Mouse (Mus musculus): ENCODE results near the gene Iqgap1. TPM values are rescaled to one million over a fixed set of nuclear protein-coding genes. Genes with fewer than 3 reads are reported as not detected.

The Iqgap1 gene
- polyA plus RNA-seq, 1 experiment from 2014 or later, result 15.9 TPM

- WGBS (ENCODE audit: insufficient replicate concordance), result 56% methylated on average over 2 of the region's 2 CpGs
- Histone ChIP-seq H3K4me2 (ENCODE audit: low read depth, low read length) (no peak overlapping the region), H3K36me3 (ENCODE audit: control insufficient read depth, insufficient read depth) (no peaks in the 10 kb centered on the region)
These were observed 36.7 kb upstream of the Iqgap1 start for GRCm38 (mm10) chr7:80862475-80862874.

DNA sequence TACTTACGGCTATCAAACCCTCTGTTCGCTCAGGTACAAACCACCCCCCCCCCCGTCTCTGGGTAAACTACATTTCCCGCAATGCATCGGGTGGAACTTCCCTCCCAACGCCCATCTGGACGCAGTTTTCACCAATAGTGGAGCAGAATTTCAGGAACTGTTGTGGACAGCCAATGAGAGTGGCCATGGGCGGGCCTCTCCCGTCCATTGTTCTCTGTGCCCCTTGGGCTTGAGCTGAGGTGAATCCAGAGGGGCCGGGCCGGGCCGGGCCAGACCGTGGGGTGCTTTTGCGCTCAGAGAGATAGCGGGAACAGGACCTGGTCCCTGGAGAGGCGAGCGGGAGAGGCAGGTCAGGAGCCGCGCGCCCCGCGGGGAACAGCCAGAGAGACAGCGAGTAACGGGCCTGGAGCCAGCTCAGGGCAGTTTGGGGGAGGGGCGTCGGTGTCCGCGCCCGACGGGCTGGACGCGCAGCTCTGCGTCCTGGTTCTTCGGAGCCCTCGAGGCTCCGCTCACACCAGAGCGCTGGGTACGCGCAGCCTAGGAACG, 35.0 kb upstream of the Iqgap1 start, which contains the start of gene Zscan2:
Gene Zscan2 (plus strand): TSS at position 192 of the 546 bp plus-strand sequence.
- Histone ChIP-seq H3K4me3 (ENCODE audit: low read depth, low read length) (peak within 1 kb of the TSS; percentile 75), H3K9ac (ENCODE audit: low read depth, low read length) (peak within 1 kb of the TSS; percentile 76), H3K27ac (ENCODE audit: low read length) (peak within 1 kb of the TSS; percentile 73), H3K27me3 (ENCODE audit: control insufficient read depth, insufficient read depth, low read depth, low read length) (no peaks in the 10 kb centered on the region), H3K36me3 (ENCODE audit: control insufficient read depth, insufficient read depth) (no peaks in the 10 kb centered on the region), H3K4me1 (ENCODE audit: control insufficient read depth, low read depth, low read length) (peaks cover 15% of the 10 kb centered on the region), H3K9me3 (replicated peaks; ENCODE audit: control insufficient read depth, low read length) (no peaks in the 10 kb centered on the region), H3K4me2 (ENCODE audit: low read depth, low read length) (peak within 1 kb of the TSS; percentile 85)
- peak; percentile 95 for ATAC-seq (ENCODE audit: low read depth)
- WGBS (ENCODE audit: insufficient replicate concordance), result under 1% methylated on average over 40 of the region's 40 CpGs

More at GRCm38 (mm10) chr7:80862475-80862874, 36.7 kb upstream of the Iqgap1 start:
- Histone ChIP-seq H3K27ac (ENCODE audit: low read length) (no peak overlapping the region), H3K4me3 (ENCODE audit: low read depth, low read length) (no peak overlapping the region), H3K9ac (ENCODE audit: low read depth, low read length) (no peak overlapping the region), H3K4me1 (ENCODE audit: control insufficient read depth, low read depth, low read length) (peaks cover 26% of the 10 kb centered on the region), H3K9me3 (replicated peaks; ENCODE audit: control insufficient read depth, low read length) (no peaks in the 10 kb centered on the region), H3K27me3 (ENCODE audit: control insufficient read depth, insufficient read depth, low read depth, low read length) (no peaks in the 10 kb centered on the region)
- ATAC-seq (ENCODE audit: low read depth), result no peak

GRCm38 (mm10) chr7:80860227-80860626, 34.5 kb upstream of the Iqgap1 start:
- Histone ChIP-seq H3K27ac (ENCODE audit: low read length) (no peak overlapping the region), H3K9ac (ENCODE audit: low read depth, low read length) (peak overlapping the region; percentile 57), H3K4me1 (ENCODE audit: control insufficient read depth, low read depth, low read length) (peaks cover 15% of the 10 kb centered on the region), H3K27me3 (ENCODE audit: control insufficient read depth, insufficient read depth, low read depth, low read length) (no peaks in the 10 kb centered on the region), H3K9me3 (replicated peaks; ENCODE audit: control insufficient read depth, low read length) (no peaks in the 10 kb centered on the region), H3K4me2 (ENCODE audit: low read depth, low read length) (peak overlapping the region; percentile 85), H3K4me3 (ENCODE audit: low read depth, low read length) (peak overlapping the region; percentile 75), H3K36me3 (ENCODE audit: control insufficient read depth, insufficient read depth) (no peaks in the 10 kb centered on the region)
- under 1% methylated on average over 13 of the region's 13 CpGs for WGBS (ENCODE audit: insufficient replicate concordance)
- peak; percentile 33 for ATAC-seq (ENCODE audit: low read depth)

DNA sequence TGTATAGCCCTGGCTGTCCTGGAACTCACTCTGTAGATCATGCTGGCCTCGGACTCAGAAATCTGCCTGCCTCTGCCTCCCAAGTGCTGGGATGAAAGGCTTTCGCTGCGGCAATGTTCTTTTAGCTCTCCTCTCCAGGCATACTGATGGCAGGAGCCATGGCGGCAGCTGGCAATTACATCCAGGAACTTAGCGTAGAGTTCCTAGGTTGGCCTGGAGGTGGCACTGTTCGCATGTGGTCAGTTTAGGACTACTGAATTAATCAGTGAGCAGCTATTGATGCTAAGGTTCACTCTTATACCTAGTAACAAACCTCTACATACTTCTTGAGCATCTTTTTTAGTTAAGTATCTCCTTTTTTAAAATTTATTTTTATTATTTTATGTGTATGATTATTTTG, 31.4 kb upstream of the Iqgap1 start:
- Histone ChIP-seq H3K36me3 (ENCODE audit: control insufficient read depth, insufficient read depth) (no peaks in the 10 kb centered on the region), H3K27me3 (ENCODE audit: control insufficient read depth, insufficient read depth, low read depth, low read length) (no peaks in the 10 kb centered on the region), H3K9me3 (replicated peaks; ENCODE audit: control insufficient read depth, low read length) (no peaks in the 10 kb centered on the region), H3K4me3 (ENCODE audit: low read depth, low read length) (no peak overlapping the region), H3K4me2 (ENCODE audit: low read depth, low read length) (no peak overlapping the region), H3K4me1 (ENCODE audit: control insufficient read depth, low read depth, low read length) (peaks cover 13% of the 10 kb centered on the region), H3K9ac (ENCODE audit: low read depth, low read length) (no peak overlapping the region), H3K27ac (ENCODE audit: low read length) (no peak overlapping the region)
- 10% methylated on average over 6 of the region's 6 CpGs for WGBS (ENCODE audit: insufficient replicate concordance)
- no peak for ATAC-seq (ENCODE audit: low read depth)

- Histone ChIP-seq H3K4me1 (ENCODE audit: control insufficient read depth, low read depth, low read length) (peaks cover 4% of the 10 kb centered on the region), H3K4me2 (ENCODE audit: low read depth, low read length) (no peak overlapping the region), H3K9ac (ENCODE audit: low read depth, low read length) (no peak overlapping the region), H3K36me3 (ENCODE audit: control insufficient read depth, insufficient read depth) (no peaks in the 10 kb centered on the region), H3K4me3 (ENCODE audit: low read depth, low read length) (no peak overlapping the region), H3K27me3 (ENCODE audit: control insufficient read depth, insufficient read depth, low read depth, low read length) (no peaks in the 10 kb centered on the region), H3K27ac (ENCODE audit: low read length) (no peak overlapping the region), H3K9me3 (replicated peaks; ENCODE audit: control insufficient read depth, low read length) (no peaks in the 10 kb centered on the region)
- no peak for ATAC-seq (ENCODE audit: low read depth)
These were observed 29.5 kb upstream of the Iqgap1 start for GRCm38 (mm10) chr7:80855316-80855715.

DNA sequence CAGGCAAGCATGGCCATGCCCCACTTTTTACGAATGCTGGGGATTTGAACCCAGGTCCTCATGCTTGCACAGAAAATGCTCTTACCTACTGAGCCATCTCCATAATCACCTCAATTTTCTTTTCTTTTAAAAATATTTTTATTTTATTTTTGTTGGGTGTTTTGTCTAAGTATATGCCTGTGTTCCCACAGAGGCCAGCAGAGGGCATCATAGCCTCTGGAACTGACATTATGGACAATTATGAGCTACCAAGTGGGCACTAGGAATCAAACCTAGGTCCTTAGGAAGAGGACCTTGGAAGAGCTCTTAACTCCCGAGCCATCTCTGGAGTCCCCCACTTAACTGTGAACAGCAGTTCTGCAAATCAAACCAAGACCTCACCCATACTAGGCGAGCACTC, 27.4 kb upstream of the Iqgap1 start:
- H3K4me3 ChIP-seq (ENCODE audit: low read depth, low read length), result no peak overlapping the region
- no peak for ATAC-seq (ENCODE audit: low read depth)
- H3K4me1 ChIP-seq (ENCODE audit: control insufficient read depth, low read depth, low read length), result peaks cover 3% of the 10 kb centered on the region; the same call in 1 of the 2 replicates
- H3K9me3 ChIP-seq (replicated peaks; ENCODE audit: control insufficient read depth, low read length), result no peaks in the 10 kb centered on the region
- WGBS (ENCODE audit: insufficient replicate concordance), result 69% methylated on average over 3 of the region's 3 CpGs
- no peak overlapping the region for H3K27ac ChIP-seq (ENCODE audit: low read length)
- no peaks in the 10 kb centered on the region for H3K36me3 ChIP-seq (ENCODE audit: control insufficient read depth, insufficient read depth)
- H3K27me3 ChIP-seq (ENCODE audit: control insufficient read depth, insufficient read depth, low read depth, low read length), result no peaks in the 10 kb centered on the region
- H3K9ac ChIP-seq (ENCODE audit: low read depth, low read length), result no peak overlapping the region
- H3K4me2 ChIP-seq (ENCODE audit: low read depth, low read length), result no peak overlapping the region

DNA sequence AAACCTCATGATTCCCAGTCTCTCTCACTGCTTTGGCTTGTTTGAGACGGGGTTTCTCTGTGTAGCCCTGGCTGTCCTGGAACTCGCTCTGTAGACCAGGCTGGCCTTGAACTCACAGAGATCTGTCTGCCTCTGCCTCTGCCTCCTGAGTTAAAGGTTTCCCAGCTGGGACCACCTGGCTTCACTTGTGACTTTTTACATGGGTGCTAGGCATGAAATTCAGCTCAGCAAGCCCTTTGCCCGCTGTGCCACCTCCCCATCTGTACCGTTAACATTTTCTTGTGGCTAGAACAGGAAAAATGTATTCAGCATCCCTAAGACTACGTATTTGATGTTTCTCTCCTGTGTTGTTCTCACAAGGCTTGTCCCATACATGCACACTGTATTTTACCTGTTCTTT, 24.7 kb upstream of the Iqgap1 start:
- H3K4me3 ChIP-seq (ENCODE audit: low read depth, low read length), result no peak overlapping the region
- 69% methylated on average over 5 of the region's 5 CpGs for WGBS (ENCODE audit: insufficient replicate concordance)
- H3K4me1 ChIP-seq (ENCODE audit: control insufficient read depth, low read depth, low read length), result peaks cover 3% of the 10 kb centered on the region; the same call in 1 of the 2 replicates
- no peak for ATAC-seq (ENCODE audit: low read depth)
- H3K4me2 ChIP-seq (ENCODE audit: low read depth, low read length), result no peak overlapping the region
- H3K27me3 ChIP-seq (ENCODE audit: control insufficient read depth, insufficient read depth, low read depth, low read length), result no peaks in the 10 kb centered on the region
- H3K9me3 ChIP-seq (replicated peaks; ENCODE audit: control insufficient read depth, low read length), result no peaks in the 10 kb centered on the region
- H3K36me3 ChIP-seq (ENCODE audit: control insufficient read depth, insufficient read depth), result no peaks in the 10 kb centered on the region
- H3K27ac ChIP-seq (ENCODE audit: low read length), result no peak overlapping the region
- no peak overlapping the region for H3K9ac ChIP-seq (ENCODE audit: low read depth, low read length)

GRCm38 (mm10) chr7:80849710-80850109, 23.9 kb upstream of the Iqgap1 start:
- Histone ChIP-seq H3K27me3 (ENCODE audit: control insufficient read depth, insufficient read depth, low read depth, low read length) (no peaks in the 10 kb centered on the region), H3K4me2 (ENCODE audit: low read depth, low read length) (no peak overlapping the region), H3K4me3 (ENCODE audit: low read depth, low read length) (no peak overlapping the region), H3K9me3 (replicated peaks; ENCODE audit: control insufficient read depth, low read length) (no peaks in the 10 kb centered on the region), H3K4me1 (ENCODE audit: control insufficient read depth, low read depth, low read length) (peaks cover 3% of the 10 kb centered on the region; the same call in 1 of the 2 replicates), H3K36me3 (ENCODE audit: control insufficient read depth, insufficient read depth) (no peaks in the 10 kb centered on the region), H3K9ac (ENCODE audit: low read depth, low read length) (no peak overlapping the region), H3K27ac (ENCODE audit: low read length) (no peak overlapping the region)
- no peak for ATAC-seq (ENCODE audit: low read depth)
- WGBS (ENCODE audit: insufficient replicate concordance), result 17% methylated on average over 4 of the region's 4 CpGs

DNA sequence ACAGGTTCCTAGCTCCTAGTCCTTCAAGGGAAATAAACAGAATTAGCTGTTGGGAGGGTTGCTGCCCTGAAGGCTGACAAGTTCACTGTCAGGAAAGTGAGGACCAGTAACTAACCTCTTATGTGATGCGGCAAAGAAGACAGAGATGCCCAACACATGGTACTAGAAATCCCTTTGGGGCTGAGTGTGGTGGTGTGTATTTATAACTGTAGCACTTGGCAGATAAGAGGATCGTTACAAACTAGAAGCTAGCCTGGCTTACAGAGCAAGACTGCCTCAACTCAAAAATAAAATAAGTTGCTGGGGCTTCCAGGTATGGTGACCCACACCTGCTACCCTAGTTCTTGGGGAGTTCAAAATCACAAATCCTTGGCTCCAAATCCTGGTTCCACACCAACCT, 23.5 kb upstream of the Iqgap1 start:
- WGBS (ENCODE audit: insufficient replicate concordance), result 50% methylated on average over 2 of the region's 2 CpGs
- H3K4me3 ChIP-seq (ENCODE audit: low read depth, low read length), result no peak overlapping the region
- ATAC-seq (ENCODE audit: low read depth), result no peak
- H3K9me3 ChIP-seq (replicated peaks; ENCODE audit: control insufficient read depth, low read length), result no peaks in the 10 kb centered on the region
- peaks cover 3% of the 10 kb centered on the region; the same call in 1 of the 2 replicates for H3K4me1 ChIP-seq (ENCODE audit: control insufficient read depth, low read depth, low read length)
- no peaks in the 10 kb centered on the region for H3K27me3 ChIP-seq (ENCODE audit: control insufficient read depth, insufficient read depth, low read depth, low read length)
- no peaks in the 10 kb centered on the region for H3K36me3 ChIP-seq (ENCODE audit: control insufficient read depth, insufficient read depth)
- no peak overlapping the region for H3K27ac ChIP-seq (ENCODE audit: low read length)
- no peak overlapping the region for H3K4me2 ChIP-seq (ENCODE audit: low read depth, low read length)
- H3K9ac ChIP-seq (ENCODE audit: low read depth, low read length), result no peak overlapping the region
